Mouse (Mus musculus) liver, adult 2 months (tissue): ENCODE measurements around the gene Syn3. TPM values are rescaled to one million over a fixed set of nuclear protein-coding genes. Genes with fewer than 3 reads are reported as not detected.

Experiments used
- DNase-seq: peaks from one replicate; pipeline ENCODE4 v3.0.0-alpha.2; 2011; ENCODE audit warnings: low read depth, low spot score; ENCODE audit errors: extremely low read depth
- H3K27ac ChIP-seq: fragments of 200-500 bp; replicated peaks from 2 replicates; pipeline ENCODE4 v1.5.1; 2012; ENCODE audit warnings: low read depth, mild to moderate bottlenecking, control low read depth, inconsistent platforms, low read length; ENCODE audit not compliant: insufficient read depth
- H3K27me3 ChIP-seq: fragments of 200-500 bp; 2 replicates; pipeline ENCODE4 v1.6.1; 2012; ENCODE audit warnings: mild to moderate bottlenecking, moderate library complexity, low read length, inconsistent platforms; ENCODE audit not compliant: control insufficient read depth, insufficient read depth
- H3K36me3 ChIP-seq: fragments of 200-500 bp; 2 replicates; pipeline ENCODE4 v1.6.1; 2012; ENCODE audit warnings: low read length, inconsistent platforms; ENCODE audit not compliant: control insufficient read depth, insufficient read depth
- H3K4me1 ChIP-seq: fragments of 200-500 bp; 2 replicates; pipeline ENCODE4 v1.6.1; 2011; ENCODE audit warnings: low read length; ENCODE audit not compliant: control insufficient read depth, insufficient read depth
- H3K4me3 ChIP-seq: fragments of 200-500 bp; 2 replicates; pipeline ENCODE4 v1.5.1; 2011; ENCODE audit warnings: low read depth, mild to moderate bottlenecking, control low read depth, low read length, moderate library complexity; ENCODE audit not compliant: insufficient read depth
- H3K79me2 ChIP-seq: fragments of 200-500 bp; 2 replicates; pipeline ENCODE4 v1.6.1; 2012; ENCODE audit warnings: inconsistent platforms, mild to moderate bottlenecking, low read length, moderate library complexity; ENCODE audit not compliant: control insufficient read depth, insufficient read depth
- H3K9ac ChIP-seq: fragments of 200-500 bp; 2 replicates; pipeline ENCODE4 v1.6.1; 2012; ENCODE audit warnings: low read depth, mild to moderate bottlenecking, control low read depth, inconsistent platforms, low read length
- CTCF ChIP-seq: fragments of 200-500 bp; IDR thresholded peaks from 2 replicates; pipeline ENCODE4 v1.5.1; 2011; ENCODE audit warnings: low read depth, low read length, control low read depth
- POLR2A ChIP-seq: fragments of 200-500 bp; IDR thresholded peaks from 2 replicates; pipeline ENCODE4 v1.6.1; 2011; ENCODE audit warnings: low read length, control low read depth; ENCODE audit not compliant: insufficient read depth; ENCODE audit errors: extremely low read depth
- WGBS: fragments of 180-500 bp; shearing (Covaris S2); methylation state at CpG from one replicate; pipeline ENCODE4 v1.1.7; 2018; 5-methylcytosine and 5-hydroxymethylcytosine counted together
- polyA plus RNA-seq: library from polyadenylated mRNA; depleted of rRNA; stranded (reverse); fragments of >200 nt; gene quantifications from 2 replicates; pipeline ENCODE4 v1.2.3, GENCODE M21; 2012
- total RNA-seq: library from RNA; depleted of rRNA; stranded (reverse); fragments of >200 nt; gene quantifications from 2 replicates; pipeline ENCODE4 v1.2.3, GENCODE M21; 2014

Syn3 gene
- total and polyA plus RNA-seq, 2 experiments, result 0.81 to 0.83 TPM

GRCm38 (mm10) chr10:86485971-86486370, 12.7 kb downstream of the Syn3 start:
- Histone ChIP-seq H3K4me1 (no peaks in the 10 kb centered on the region), H3K36me3 (no peaks in the 10 kb centered on the region), H3K27me3 (no peaks in the 10 kb centered on the region), H3K79me2 (no peaks in the 10 kb centered on the region), H3K4me3 (no peak overlapping the region), H3K9ac (no peak overlapping the region), H3K27ac (no peak overlapping the region)
- no peak for DNase-seq
- TF ChIP-seq CTCF, result no peak
- 86% methylated on average over 4 of the region's 4 CpGs for WGBS

GRCm38 (mm10) chr10:86483968-86484367, 14.7 kb downstream of the Syn3 start:
- Histone ChIP-seq H3K27ac (no peak overlapping the region), H3K4me3 (no peak overlapping the region), H3K79me2 (no peaks in the 10 kb centered on the region), H3K36me3 (no peaks in the 10 kb centered on the region), H3K4me1 (no peaks in the 10 kb centered on the region), H3K27me3 (no peaks in the 10 kb centered on the region), H3K9ac (no peak overlapping the region)
- TF ChIP-seq CTCF (peak; percentile 67), POLR2A (no peak)
- 33% methylated on average over 3 of the region's 3 CpGs for WGBS
- peak; percentile 9 for DNase-seq

DNA sequence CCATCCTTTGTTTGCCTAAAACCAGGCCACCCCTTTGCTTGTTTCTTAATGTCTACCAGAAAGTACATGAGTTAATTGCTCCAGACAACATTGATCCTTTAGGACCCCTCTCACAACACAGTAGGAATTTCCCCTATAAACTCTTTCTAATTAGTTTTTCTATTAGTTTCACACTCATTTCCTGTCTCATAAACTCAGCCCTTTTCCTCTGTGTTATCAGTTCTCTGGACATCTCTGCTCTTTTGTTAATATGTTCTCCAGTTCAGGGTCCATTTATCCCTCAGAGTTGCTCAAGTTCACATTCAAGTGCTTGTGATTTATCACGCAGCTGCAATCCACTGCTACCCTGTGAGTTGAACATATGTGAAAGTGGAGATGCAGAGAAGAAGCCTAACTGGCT, 16.2 kb downstream of the Syn3 start:
- H3K27ac ChIP-seq, result no peak overlapping the region
- DNase-seq, result peak; percentile 21
- H3K4me1 ChIP-seq, result no peaks in the 10 kb centered on the region
- no peak overlapping the region for H3K4me3 ChIP-seq
- 74% methylated on average over 1 of the region's 1 CpGs for WGBS
- no peak overlapping the region for H3K9ac ChIP-seq
- H3K79me2 ChIP-seq, result no peaks in the 10 kb centered on the region
- TF ChIP-seq CTCF (no peak), POLR2A (no peak)
- H3K36me3 ChIP-seq, result no peaks in the 10 kb centered on the region
- no peaks in the 10 kb centered on the region for H3K27me3 ChIP-seq

DNA sequence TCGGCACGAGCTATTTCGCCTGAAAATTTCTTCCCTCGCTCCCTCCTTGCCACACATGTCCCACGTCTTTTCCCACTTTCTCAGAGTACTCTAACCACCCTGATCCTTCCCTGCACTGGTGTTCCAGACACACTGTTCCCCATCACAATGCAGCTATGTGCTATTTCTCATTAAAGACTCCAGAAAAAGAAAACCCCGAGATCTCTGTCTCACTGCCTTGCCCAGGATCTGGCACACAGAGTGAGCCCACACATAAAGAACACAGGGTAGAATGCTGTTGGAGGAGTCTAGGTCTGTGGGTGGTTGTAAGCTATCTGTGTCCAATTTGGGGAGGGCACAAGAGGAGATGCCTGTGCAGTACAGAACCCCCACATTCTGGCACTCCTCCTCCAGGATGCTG, 18.0 kb downstream of the Syn3 start:
- no peak for DNase-seq
- 92% methylated on average over 6 of the region's 6 CpGs for WGBS
- Histone ChIP-seq H3K4me1 (no peaks in the 10 kb centered on the region), H3K36me3 (no peaks in the 10 kb centered on the region), H3K4me3 (no peak overlapping the region), H3K9ac (no peak overlapping the region), H3K27ac (no peak overlapping the region), H3K27me3 (no peaks in the 10 kb centered on the region), H3K79me2 (no peaks in the 10 kb centered on the region)
- TF ChIP-seq CTCF, result no peak
- TF ChIP-seq POLR2A, result no peak

GRCm38 (mm10) chr10:86479718-86480121, 19.0 kb downstream of the Syn3 start:
- 57% methylated on average over 4 of the region's 4 CpGs for whole genome bisulfite sequencing
- H3K4me3 ChIP-seq, result no peak overlapping the region

DNA sequence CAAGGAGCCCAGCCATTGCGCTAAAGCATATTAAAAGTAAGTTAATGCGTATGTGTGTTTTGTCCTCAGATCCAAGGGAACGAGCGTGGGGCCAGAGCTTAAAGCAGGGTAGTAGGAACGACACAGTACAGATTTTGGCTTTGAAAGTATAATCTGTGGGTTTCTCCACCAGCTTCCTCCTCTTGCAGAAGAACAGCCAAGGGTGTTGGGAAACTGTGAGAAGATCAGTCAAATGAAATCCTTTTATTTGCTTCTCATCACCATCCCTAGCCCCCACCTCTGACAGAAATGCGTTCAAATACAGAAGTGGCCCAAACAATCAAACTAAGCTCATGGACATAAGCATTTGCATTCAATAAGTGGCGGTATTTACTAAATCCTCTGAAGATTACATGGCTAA, 22.0 kb downstream of the Syn3 start:
- Histone ChIP-seq H3K79me2 (no peaks in the 10 kb centered on the region), H3K27me3 (no peaks in the 10 kb centered on the region), H3K4me1 (no peaks in the 10 kb centered on the region), H3K9ac (no peak overlapping the region), H3K27ac (no peak overlapping the region), H3K4me3 (no peak overlapping the region), H3K36me3 (no peaks in the 10 kb centered on the region)
- TF ChIP-seq CTCF (no peak), POLR2A (no peak)
- 88% methylated on average over 7 of the region's 7 CpGs for WGBS
- DNase-seq, result no peak

More at GRCm38 (mm10) chr10:86479718-86480121, 19.0 kb downstream of the Syn3 start:
- Histone ChIP-seq H3K27me3 (no peaks in the 10 kb centered on the region), H3K79me2 (no peaks in the 10 kb centered on the region), H3K4me1 (no peaks in the 10 kb centered on the region), H3K36me3 (no peaks in the 10 kb centered on the region), H3K27ac (no peak overlapping the region), H3K9ac (no peak overlapping the region)
- no peak for DNase-seq
- TF ChIP-seq POLR2A, result no peak
